Comparison of ENCODE assay signal across 23 mouse cellular contexts in the genomic region with DNA sequence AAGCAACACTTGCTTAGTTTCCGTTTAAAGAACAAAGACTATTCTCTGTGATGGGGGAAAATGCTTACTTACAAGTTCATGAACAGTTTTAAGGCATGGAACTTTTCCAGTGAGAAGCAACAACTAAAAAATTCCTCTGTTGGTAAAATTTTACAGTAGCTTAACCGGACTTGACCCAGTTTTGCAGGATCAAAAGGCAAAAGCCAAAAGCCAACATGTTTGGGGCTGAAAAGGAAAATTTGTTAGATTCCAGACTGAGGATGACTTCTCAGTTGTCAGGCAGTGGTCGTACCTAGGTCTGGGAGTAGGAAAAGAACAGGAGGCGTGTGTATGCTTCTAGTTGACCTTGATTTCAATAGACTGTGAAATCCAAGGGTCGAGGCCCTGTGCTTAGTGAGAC.
"Had no signal": no experiment of that assay in that cellular context is flagged by ENCODE, and none has a peak within 500 bp of the region (broad histone marks: within the 10 kb centered on the region; RNA-seq: fewer than 3 reads in every experiment).

No protein-coding gene starts in this region.

- H3K27me3 ChIP-seq: heart, embryonic 15.5 days; hindbrain, embryonic 13.5 days; hindbrain, embryonic 15.5 days; limb, embryonic 12.5 days; liver, embryonic 13.5 days; liver, embryonic 15.5 days had no signal

- H3K4me3 ChIP-seq: heart, embryonic 13.5 days; heart, embryonic 15.5 days; hindbrain, embryonic 13.5 days; hindbrain, embryonic 15.5 days; layer of hippocampus, adult 2 months; left cerebral cortex, adult 2 months; limb, embryonic 10.5 days; limb, embryonic 12.5 days; liver, embryonic 13.5 days; liver, embryonic 15.5 days had no signal

- H3K4me1 ChIP-seq: heart, embryonic 13.5 days; heart, embryonic 15.5 days; hindbrain, embryonic 13.5 days; hindbrain, embryonic 15.5 days; limb, embryonic 10.5 days; limb, embryonic 12.5 days; liver, embryonic 13.5 days; liver, embryonic 15.5 days had no signal

- H3K4me2 ChIP-seq: heart, embryonic 11.5 days; heart, embryonic 13.5 days; heart, embryonic 15.5 days; hindbrain, embryonic 13.5 days; hindbrain, embryonic 15.5 days; limb, embryonic 12.5 days; liver, embryonic 11.5 days; liver, embryonic 13.5 days; liver, embryonic 15.5 days had no signal

- H3K9me3 ChIP-seq: heart, embryonic 13.5 days; heart, embryonic 15.5 days; hindbrain, embryonic 13.5 days; hindbrain, embryonic 15.5 days; limb, embryonic 10.5 days; limb, embryonic 12.5 days; liver, embryonic 13.5 days; liver, embryonic 15.5 days had no signal

- ATAC-seq: forebrain, postnatal 0 days; hindbrain, postnatal 0 days; intestine, embryonic 16.5 days; liver, postnatal 0 days had no signal

- H3K9ac ChIP-seq: forebrain, postnatal 0 days; heart, embryonic 13.5 days; heart, embryonic 15.5 days; hindbrain, embryonic 13.5 days; hindbrain, embryonic 15.5 days; limb, embryonic 12.5 days; liver, embryonic 13.5 days; liver, embryonic 15.5 days; liver, postnatal 0 days had no signal

- DNase-seq: forebrain, postnatal 0 days; gastrocnemius, postnatal 14 days; gastrocnemius, postnatal 36 days; heart, adult 18-20 months; heart, postnatal 14 days; heart, postnatal 36 days; liver; liver, embryonic 13.5 days; liver, postnatal 0 days; lung, adult 2 months had no signal

- H3K36me3 ChIP-seq: heart, embryonic 13.5 days; heart, embryonic 15.5 days; hindbrain, embryonic 13.5 days; hindbrain, embryonic 15.5 days; limb, embryonic 10.5 days; limb, embryonic 12.5 days; liver, embryonic 13.5 days; liver, embryonic 15.5 days had no signal

- H3K27ac ChIP-seq: heart, embryonic 13.5 days; heart, embryonic 15.5 days; hindbrain, embryonic 13.5 days; hindbrain, embryonic 15.5 days; hindbrain, postnatal 0 days; layer of hippocampus, adult 2 months; left cerebral cortex, adult 2 months; limb, embryonic 10.5 days; limb, embryonic 12.5 days; liver, embryonic 13.5 days; liver, embryonic 15.5 days had no signal
